Mouse (Mus musculus): ENCODE results near the gene Gm5724. TPM values are rescaled to one million over a fixed set of nuclear protein-coding genes. Genes with fewer than 3 reads are reported as not detected.

The Gm5724 gene
- not detected in 2 replicates for polyA plus RNA-seq (2016; fragmentation: Nextera tagmentation; extraction: Ambion mirVana)

DNA sequence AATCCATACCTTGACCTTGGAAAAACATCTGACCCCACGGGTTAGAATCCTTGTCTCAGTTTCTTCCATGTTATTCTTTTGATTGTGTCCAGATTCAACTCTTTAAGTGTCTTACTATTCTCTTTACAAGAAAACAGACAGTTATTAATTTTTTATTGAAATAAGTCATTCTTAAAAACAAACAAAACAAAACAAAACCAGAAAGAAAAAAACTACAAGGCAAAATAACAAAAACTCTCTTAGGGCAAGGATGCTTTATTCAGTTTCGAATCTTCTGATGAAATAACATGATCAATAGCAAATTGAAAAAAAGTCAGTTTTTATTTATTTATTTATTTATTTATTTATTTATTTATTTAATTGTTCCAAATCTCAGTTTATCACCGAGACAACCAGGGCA, at the start of gene Gm5724:
Gene Gm5724 (minus strand): TSS at position 101 of the 400 bp plus-strand sequence.
- WGBS: 90% methylated on average over 3 of the region's 3 CpGs
- ATAC-seq (ENCODE audit: low FRiP score): no peak
- no peaks in the 10 kb centered on the region for H3K4me1 ChIP-seq

DNA sequence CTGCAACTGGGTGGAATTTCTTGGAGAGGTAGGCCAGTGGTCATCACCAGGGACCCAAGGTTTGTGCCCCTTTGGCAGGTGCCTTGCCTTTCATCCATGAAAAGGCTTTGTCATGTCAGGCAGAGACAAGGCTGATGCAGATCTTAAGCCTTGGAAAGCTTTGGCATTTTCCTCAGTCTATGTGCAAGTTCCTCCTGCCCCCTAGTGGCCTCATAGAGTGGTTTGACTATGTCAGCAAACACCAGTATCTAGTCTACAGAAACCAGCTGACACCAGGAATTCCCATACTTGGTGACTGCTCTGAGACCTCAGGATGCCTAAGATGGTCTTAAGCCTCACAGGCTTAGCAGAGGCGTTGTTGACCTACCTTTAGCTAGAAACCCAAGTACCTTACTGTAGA, 24.2 kb upstream of the Gm5724 start:
- 21% methylated on average over 1 of the region's 1 CpGs for WGBS
- no peak overlapping the region for H3K4me2 ChIP-seq
- H3K4me1 ChIP-seq: no peaks in the 10 kb centered on the region
- peak; percentile 89 for ATAC-seq (ENCODE audit: low FRiP score)
- H3K4me3 ChIP-seq (replicated peaks): no peak overlapping the region
- no peaks in the 10 kb centered on the region for H3K9me3 ChIP-seq
- no peak overlapping the region for H3K27ac ChIP-seq
- no peak overlapping the region for H3K9ac ChIP-seq
- H3K27me3 ChIP-seq: no peaks in the 10 kb centered on the region
- H3K36me3 ChIP-seq (replicated peaks): no peaks in the 10 kb centered on the region

More for the DNA sequence above, at the start of gene Gm5724:
- Histone ChIP-seq H3K4me3 (replicated peaks) (no peak within 1 kb of the TSS), H3K36me3 (replicated peaks) (no peaks in the 10 kb centered on the region), H3K27ac (no peak within 1 kb of the TSS), H3K9me3 (no peaks in the 10 kb centered on the region), H3K4me2 (no peak within 1 kb of the TSS), H3K27me3 (no peaks in the 10 kb centered on the region), H3K9ac (no peak within 1 kb of the TSS)

DNA sequence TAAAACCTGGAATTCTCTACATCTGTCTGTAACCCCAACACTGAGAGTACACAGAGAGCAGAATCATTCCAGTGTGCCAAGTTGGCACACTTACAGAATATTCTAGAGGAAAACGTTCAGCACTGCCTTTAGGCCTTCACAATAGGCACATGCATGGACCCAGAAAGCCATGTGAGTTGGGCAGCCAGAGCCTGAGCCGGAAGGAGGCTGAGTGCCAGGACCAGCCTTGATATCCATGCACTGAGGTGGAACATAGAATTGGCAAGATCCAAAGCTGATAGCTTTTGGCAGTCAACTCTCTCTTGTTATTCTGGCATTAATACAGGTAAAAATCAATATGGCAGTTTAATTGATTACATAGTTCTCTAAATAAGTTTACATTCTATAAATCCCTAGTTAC, 866 bp upstream of the Gm5724 start:
- H3K4me2 ChIP-seq: no peak overlapping the region
- H3K4me3 ChIP-seq (replicated peaks): no peak overlapping the region
- H3K27ac ChIP-seq: no peak overlapping the region
- WGBS: 89% methylated on average over 2 of the region's 2 CpGs
- no peak for ATAC-seq (ENCODE audit: low FRiP score)
- H3K9me3 ChIP-seq: no peaks in the 10 kb centered on the region
- no peaks in the 10 kb centered on the region for H3K4me1 ChIP-seq
- no peaks in the 10 kb centered on the region for H3K27me3 ChIP-seq
- no peaks in the 10 kb centered on the region for H3K36me3 ChIP-seq (replicated peaks)
- no peak overlapping the region for H3K9ac ChIP-seq

DNA sequence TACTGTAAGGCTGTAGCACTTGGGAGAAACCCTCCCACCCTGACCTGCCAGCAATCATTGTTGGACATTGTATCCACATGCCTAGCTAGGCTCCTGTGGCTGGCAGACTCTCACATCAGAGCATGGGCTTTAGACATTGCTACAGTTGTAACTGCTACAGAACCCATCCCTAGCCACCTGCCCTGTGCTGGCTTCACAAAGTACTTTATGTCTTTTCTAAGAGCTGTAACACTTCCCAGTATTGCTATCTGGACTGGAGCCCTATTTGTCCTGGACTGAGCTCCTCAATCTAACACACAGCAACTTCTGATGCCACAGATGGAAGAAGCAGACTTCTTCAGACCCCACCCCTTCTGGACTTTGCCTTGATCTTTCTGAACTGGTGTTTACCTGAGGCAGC, 82.4 kb downstream of the Gm5724 start:
- H3K4me2 ChIP-seq: no peak overlapping the region
- H3K36me3 ChIP-seq (replicated peaks): no peaks in the 10 kb centered on the region
- H3K9me3 ChIP-seq: no peaks in the 10 kb centered on the region
- no peak overlapping the region for H3K27ac ChIP-seq
- no peaks in the 10 kb centered on the region for H3K27me3 ChIP-seq
- no peak for ATAC-seq (ENCODE audit: low FRiP score)
- no peak overlapping the region for H3K9ac ChIP-seq
- H3K4me3 ChIP-seq (replicated peaks): no peak overlapping the region
- H3K4me1 ChIP-seq: no peaks in the 10 kb centered on the region

DNA sequence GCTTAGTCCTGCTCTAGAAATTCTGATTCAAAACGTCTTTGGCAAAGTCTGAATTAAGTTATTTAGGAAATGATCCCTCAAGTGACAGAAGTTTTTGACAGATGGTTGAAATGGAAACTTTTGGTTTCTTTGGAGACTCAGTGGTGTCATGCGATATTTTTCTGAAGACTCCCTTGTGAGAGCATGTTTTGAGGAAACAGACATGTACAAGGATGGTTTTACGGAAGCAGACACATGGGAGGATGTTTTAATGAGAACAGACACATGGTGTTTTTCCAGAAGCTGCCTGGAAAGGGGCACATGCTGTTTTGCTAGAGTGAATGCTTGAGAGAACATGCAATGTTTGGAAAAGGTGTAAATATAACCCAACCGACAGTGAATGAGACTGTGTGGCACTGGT, 86.6 kb downstream of the Gm5724 start:
- Histone ChIP-seq H3K4me2 (no peak overlapping the region), H3K36me3 (replicated peaks) (no peaks in the 10 kb centered on the region), H3K9me3 (no peaks in the 10 kb centered on the region), H3K4me1 (no peaks in the 10 kb centered on the region), H3K27ac (no peak overlapping the region), H3K4me3 (replicated peaks) (no peak overlapping the region), H3K27me3 (no peaks in the 10 kb centered on the region), H3K9ac (no peak overlapping the region)
- 86% methylated on average over 4 of the region's 4 CpGs for whole genome bisulfite sequencing
- no peak for ATAC-seq (ENCODE audit: low FRiP score)

Other genes starting within 250 kb of the Gm5724 start
- gene Slco1c1, start 249.4 kb downstream of the Gm5724 start, polyA plus RNA-seq (2016; fragmentation: Nextera tagmentation; extraction: Ambion mirVana): 1.0 and 1.3 TPM in 2 replicates
- not detected in 2 replicates for gene Slco1b2, start 144.3 kb downstream of the Gm5724 start, polyA plus RNA-seq (2016; fragmentation: Nextera tagmentation; extraction: Ambion mirVana)
- 0.38 TPM in 1 of 2 replicates, not detected in the other for gene Slco1a4, start 82.4 kb upstream of the Gm5724 start, polyA plus RNA-seq (2016; fragmentation: Nextera tagmentation; extraction: Ambion mirVana)
- not detected in 2 replicates for gene Slco1a1, start 173.2 kb upstream of the Gm5724 start, polyA plus RNA-seq (2016; fragmentation: Nextera tagmentation; extraction: Ambion mirVana)
- gene Gm6614, start 237.6 kb upstream of the Gm5724 start, polyA plus RNA-seq (2016; fragmentation: Nextera tagmentation; extraction: Ambion mirVana): not detected in 2 replicates

Data from forebrain, embryonic 12.5 days (tissue).